Mouse (Mus musculus): Measurements from ENCODE around the gene Kbtbd4.

GRCm38 (mm10) chr2:90917999-90918698, 13.6 kb downstream of the Kbtbd4 start:
- TF ChIP-seq CTCF (IDR thresholded peaks at IDR 0.05; ENCODE audit: extremely low read depth, insufficient read depth, insufficient read length, insufficient replicate concordance) (no peak), POLR2A (IDR thresholded peaks at IDR 0.05; ENCODE audit: low read depth, low read length) (no peak)
